8 mouse cellular contexts compared by ENCODE assay signal in the genomic region with DNA sequence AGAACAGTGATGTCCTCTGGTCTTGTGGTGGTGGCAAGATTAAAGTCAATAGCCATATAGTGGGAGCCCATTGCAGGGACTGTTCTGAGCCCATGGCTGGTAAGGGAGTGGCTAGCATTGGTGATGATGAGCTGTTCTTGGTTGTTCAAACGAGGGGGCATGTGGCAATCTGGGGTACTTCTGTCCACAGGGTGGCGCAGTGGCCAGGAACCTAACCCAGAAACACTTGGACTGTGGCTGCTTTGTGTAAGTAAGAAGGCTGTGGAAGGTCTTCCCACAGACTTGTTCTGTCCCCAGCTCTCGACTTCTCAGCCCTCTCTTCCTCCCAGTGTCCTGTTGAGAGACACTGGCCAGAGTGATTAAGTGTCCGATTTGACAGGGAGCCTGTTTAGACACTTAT. TPM values are rescaled to one million over a fixed set of nuclear protein-coding genes. Genes with fewer than 3 reads are reported as not detected.
DNase-seq lines count a peak whose midpoint lies in the region; ATAC-seq and TF ChIP-seq lines count a peak whose summit lies in the region.

No protein-coding gene starts in this region.

- no peaks in the 10 kb centered on the region for H3K36me3 ChIP-seq in heart, embryonic 12.5 days
- H3K36me3 ChIP-seq in midbrain, embryonic 13.5 days = no peaks in the 10 kb centered on the region

- no peak overlapping the region for H3K27ac ChIP-seq in heart, embryonic 12.5 days (ENCODE audit: poor library complexity, severe bottlenecking)
- no peak overlapping the region for H3K27ac ChIP-seq in cortical plate, adult 2 months (ENCODE audit: insufficient read depth, low read length)
- peak overlapping the region; percentile 46; the same call in 1 of the 2 replicates for H3K27ac ChIP-seq in midbrain, embryonic 13.5 days

- no peak for ATAC-seq in heart, embryonic 12.5 days (ENCODE audit: insufficient number of reproducible peaks, low FRiP score)
- ATAC-seq in midbrain, embryonic 13.5 days = peak; percentile 78

- DNase-seq in heart, adult 11 months = no peak
- peak; percentile 11 for DNase-seq in T-cell, adult 2 months (ENCODE audit: low spot score)
- DNase-seq in heart, postnatal 10 days = peak; percentile 43 to 58
- peak; percentile 52 to 54 for DNase-seq in layer of hippocampus, postnatal 14 days (ENCODE audit: low spot score in 2 of 2)
- DNase-seq in thymus, postnatal 0 days (ENCODE audit: low spot score) = peak; percentile 26

- peaks cover 61% of the 10 kb centered on the region for H3K27me3 ChIP-seq in heart, embryonic 12.5 days (replicated peaks)
- peaks cover 8% of the 10 kb centered on the region; the same call in 1 of the 2 replicates for H3K27me3 ChIP-seq in midbrain, embryonic 13.5 days

- TF ChIP-seq CTCF in cortical plate, adult 2 months (IDR thresholded peaks at IDR 0.05; ENCODE audit: extremely low read depth, insufficient read depth, low read length) = peak; percentile 64

- no peaks in the 10 kb centered on the region for H3K9me3 ChIP-seq in heart, embryonic 12.5 days (replicated peaks)
- H3K9me3 ChIP-seq in midbrain, embryonic 13.5 days = no peaks in the 10 kb centered on the region

- 17% methylated on average over 4 of the region's 4 CpGs for WGBS in heart, embryonic 12.5 days
- 17% methylated on average over 4 of the region's 4 CpGs for WGBS in midbrain, embryonic 13.5 days

- H3K4me2 ChIP-seq in heart, embryonic 12.5 days = peak overlapping the region; percentile 35
- H3K4me2 ChIP-seq in midbrain, embryonic 13.5 days (replicated peaks) = peak overlapping the region; percentile 40

- H3K9ac ChIP-seq in heart, embryonic 12.5 days = no peak overlapping the region
- peak overlapping the region; percentile 17 for H3K9ac ChIP-seq in midbrain, embryonic 13.5 days (replicated peaks)

- no peaks in the 10 kb centered on the region for H3K4me1 ChIP-seq in heart, embryonic 12.5 days (replicated peaks)
- H3K4me1 ChIP-seq in cortical plate, adult 2 months (ENCODE audit: control insufficient read depth, insufficient read depth, low read length) = no peaks in the 10 kb centered on the region
- peaks cover 30% of the 10 kb centered on the region for H3K4me1 ChIP-seq in midbrain, embryonic 13.5 days (replicated peaks)

- intact Hi-C loops in heart, postnatal 10 days (cut with DNase I) = loop anchor here (1.0 to 5.0 kb wide), 2 partner anchors 177 to 261 kb away; a partner anchor contains a TSS

- H3K4me3 ChIP-seq in heart, embryonic 12.5 days = no peak overlapping the region
- H3K4me3 ChIP-seq in cortical plate, adult 2 months (ENCODE audit: insufficient read depth, low read length) = no peak overlapping the region
- H3K4me3 ChIP-seq in midbrain, embryonic 13.5 days (replicated peaks) = no peak overlapping the region; the same call in 1 of the 2 replicates

- no peak for TF ChIP-seq POLR2A in cortical plate, adult 2 months (IDR thresholded peaks at IDR 0.05; ENCODE audit: extremely low read depth, insufficient read depth, low read length)

RNA-seq across cellular contexts. Expression of a gene that starts 9.0 kb away (rescaled TPM):
- 1.4 and 1.5 TPM in 2 replicates for polyA plus RNA-seq in heart, embryonic 12.5 days (2016; fragmentation: Nextera tagmentation; extraction: Ambion mirVana)
- 9.5 and 10.9 TPM in 2 replicates for polyA plus RNA-seq in cortical plate, adult 2 months (2012; rRNA removed)
- total RNA-seq in heart, postnatal 10 days (2021) = 1 to 10 TPM; 7.4 to 8.8 TPM
- total RNA-seq in layer of hippocampus, postnatal 14 days (2021) = 10 to 100 TPM; 25.5 to 26.6 TPM
- polyA plus RNA-seq in midbrain, embryonic 13.5 days (2015; fragmentation: Nextera tagmentation; extraction: Ambion mirVana) = 4.4 and 5.0 TPM in 2 replicates
- polyA plus RNA-seq in thymus, postnatal 0 days (2015; fragmentation: Nextera tagmentation; extraction: Ambion mirVana) = 7.3 and 8.8 TPM in 2 replicates

RNA-seq across cellular contexts. Expression of a gene that starts 56.6 kb away (rescaled TPM):
- polyA plus RNA-seq in heart, embryonic 12.5 days (2016; fragmentation: Nextera tagmentation; extraction: Ambion mirVana) = 46.8 and 51.0 TPM in 2 replicates
- 71.8 and 71.9 TPM in 2 replicates for polyA plus RNA-seq in cortical plate, adult 2 months (2012; rRNA removed)
- 10 to 100 TPM in 1 of 2 experiments, 1 to 10 TPM in 1; 8.9 to 12.1 TPM for total RNA-seq in heart, postnatal 10 days (2021)
- total RNA-seq in layer of hippocampus, postnatal 14 days (2021) = 10 to 100 TPM; 35.3 to 38.7 TPM
- 99.9 and 104 TPM in 2 replicates for polyA plus RNA-seq in midbrain, embryonic 13.5 days (2015; fragmentation: Nextera tagmentation; extraction: Ambion mirVana)
- polyA plus RNA-seq in thymus, postnatal 0 days (2015; fragmentation: Nextera tagmentation; extraction: Ambion mirVana) = 39.3 and 40.3 TPM in 2 replicates
